Mouse (Mus musculus): Measurements from ENCODE around the gene Dchs1.
"Not testable (repeated sequence)": the region's sequence is repeated elsewhere in the genome, so short reads cannot be mapped to it uniquely, and the experiment has no call there.

Gene Dchs1

GRCm38 (mm10) chr7:105783861-105784260 lies 3.6 kb downstream of the Dchs1 start:
- DNase-seq (ENCODE audit: low spot score), result no peak

- DNase-seq (ENCODE audit: low spot score), result no peak
Observed at GRCm38 (mm10) chr7:105778553-105779265, 8.7 kb downstream of the Dchs1 start.

DNA sequence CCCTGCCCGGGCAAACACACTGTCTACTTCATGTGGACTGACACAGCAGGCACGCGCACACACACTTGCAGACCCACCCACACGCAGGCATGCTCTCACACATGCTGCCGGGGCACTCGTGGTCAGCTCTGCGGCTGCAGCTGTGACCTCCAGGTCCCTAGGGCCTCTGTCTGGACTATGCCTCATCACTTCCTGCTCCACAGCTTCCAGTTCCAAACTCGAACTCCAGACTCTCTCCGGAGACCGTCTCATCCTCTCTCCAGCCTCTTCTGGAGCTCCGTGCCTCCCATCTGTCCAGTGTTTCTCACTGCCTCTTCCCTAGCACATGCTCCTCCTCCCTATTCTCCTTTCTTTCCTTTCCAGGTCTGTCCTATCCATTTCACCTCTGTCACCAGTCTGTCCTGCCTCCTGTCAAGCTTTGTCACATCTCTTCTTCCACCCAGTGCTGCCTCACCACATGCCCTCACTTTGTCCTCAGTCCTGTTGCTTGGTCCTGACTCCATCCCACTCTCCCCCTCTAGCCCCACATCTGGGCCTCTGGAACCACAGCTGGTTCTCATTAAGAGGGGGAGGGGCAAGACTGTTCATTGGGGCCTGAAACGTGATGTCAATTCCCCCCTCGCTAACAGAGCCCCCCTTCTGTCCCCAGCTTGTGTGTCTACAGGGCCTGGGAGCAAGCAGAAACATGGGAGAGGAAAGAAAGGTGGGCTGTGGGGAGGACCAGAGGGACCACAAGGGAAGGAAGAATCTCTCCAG lies 9.5 kb downstream of the Dchs1 start:
- DNase-seq (ENCODE audit: low spot score), result no peak

DNA sequence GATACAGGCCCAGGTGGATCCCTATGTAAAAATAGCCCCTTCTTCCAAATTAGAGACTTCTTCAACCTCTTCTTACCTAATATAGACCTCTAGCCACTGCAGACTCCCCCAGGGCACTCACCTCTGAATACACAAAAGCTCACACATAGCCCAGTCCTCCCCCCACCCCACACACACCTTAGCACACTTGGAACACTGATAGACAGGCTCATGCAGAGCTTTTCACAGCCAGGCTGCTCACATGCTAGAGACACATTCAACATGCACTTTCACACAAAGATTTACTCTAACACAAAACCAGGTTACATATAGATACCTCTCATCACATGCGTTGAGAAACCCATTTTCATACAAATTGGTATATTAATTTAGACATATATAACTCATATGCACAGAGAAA lies 10.1 kb downstream of the Dchs1 start:
- no peak for DNase-seq (ENCODE audit: low spot score)

DNA sequence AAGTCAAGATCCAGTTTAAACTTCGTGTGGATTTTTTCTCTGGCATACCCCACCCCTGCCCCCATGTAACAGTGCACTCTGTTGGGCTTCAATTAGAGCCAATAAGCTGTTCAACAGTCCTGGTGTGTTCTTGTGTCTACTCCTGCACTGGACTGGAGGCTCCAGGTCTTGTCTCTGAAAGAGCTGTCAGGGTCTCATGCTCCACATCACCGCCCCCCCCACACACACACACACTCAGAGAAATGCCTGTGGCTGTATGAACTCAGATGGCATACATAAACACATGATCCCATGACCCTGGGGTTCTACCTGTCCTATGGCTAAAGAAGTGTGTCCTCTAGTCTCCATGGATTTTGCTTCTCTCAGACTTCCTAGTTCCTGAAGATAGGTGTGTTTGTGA lies 11.4 kb downstream of the Dchs1 start:
- no peak for DNase-seq (ENCODE audit: low spot score)

GRCm38 (mm10) chr7:105774661-105775060 lies 12.8 kb downstream of the Dchs1 start:
- DNase-seq (ENCODE audit: low spot score), result no peak

GRCm38 (mm10) chr7:105773041-105773440 lies 14.4 kb downstream of the Dchs1 start:
- no peak for DNase-seq (ENCODE audit: low spot score)

DNA sequence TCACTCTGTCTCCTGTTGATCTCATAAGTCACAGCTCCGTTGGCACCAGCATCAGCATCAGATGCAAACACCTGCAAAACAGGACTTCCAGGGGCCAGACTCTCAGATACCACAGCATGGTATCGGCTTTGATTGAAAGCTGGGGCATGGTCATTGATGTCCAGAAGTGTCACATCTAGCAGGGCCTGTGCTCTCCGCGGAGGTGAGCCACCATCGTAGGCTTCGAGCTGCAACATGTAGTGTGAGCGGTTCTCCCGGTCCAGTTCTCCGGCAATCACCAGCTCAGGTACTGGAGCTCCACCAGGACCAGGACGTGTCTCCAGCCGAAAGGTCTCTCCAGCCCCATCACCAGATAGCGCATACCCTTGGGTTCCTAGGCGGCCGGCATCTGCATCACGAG lies 15.1 kb downstream of the Dchs1 start:
- no peak for DNase-seq (ENCODE audit: low spot score)

DNA sequence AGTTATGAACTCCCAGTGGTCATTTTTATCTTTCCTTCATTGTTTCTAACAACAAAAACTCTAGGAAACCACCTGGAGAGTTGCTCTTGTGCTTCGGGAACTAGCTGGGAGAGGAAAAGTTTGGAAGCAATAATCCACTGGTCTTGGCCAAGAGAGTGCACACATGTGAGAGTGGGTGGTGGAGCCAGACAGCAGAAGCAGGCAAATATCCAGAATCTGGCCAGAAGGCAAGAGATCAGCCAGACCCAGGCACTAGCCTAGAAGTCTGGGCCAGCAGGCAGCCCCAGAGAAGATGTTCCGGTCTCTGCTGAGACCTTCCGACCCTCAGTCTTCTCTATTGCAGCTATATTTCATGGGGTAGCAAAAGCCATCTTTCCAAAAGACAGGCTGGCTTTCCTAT lies 17.5 kb downstream of the Dchs1 start:
- no peak for DNase-seq (ENCODE audit: low spot score)

DNA sequence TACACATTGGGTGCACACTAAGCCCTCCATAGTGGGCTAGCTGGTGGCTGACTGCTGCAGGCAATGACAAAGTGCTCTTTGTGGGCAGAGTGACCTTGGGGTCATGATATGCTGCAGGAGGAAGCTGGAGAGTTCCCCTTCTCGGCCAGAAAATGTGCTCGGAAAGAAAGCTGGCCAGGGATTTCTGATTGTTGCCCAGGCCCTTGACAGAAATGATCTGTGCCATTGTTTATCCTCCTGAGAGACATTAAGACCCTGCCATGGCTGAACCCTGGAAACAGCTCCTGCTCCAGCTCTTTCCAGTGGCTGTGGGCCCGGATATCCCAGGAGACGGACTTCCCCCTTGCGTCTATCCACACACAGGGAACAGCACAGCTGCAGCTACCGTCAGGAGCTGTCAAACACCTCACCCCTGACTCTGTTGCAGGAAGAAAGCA lies 19.7 kb downstream of the Dchs1 start:
- no peak for DNase-seq (ENCODE audit: low spot score)

DNA sequence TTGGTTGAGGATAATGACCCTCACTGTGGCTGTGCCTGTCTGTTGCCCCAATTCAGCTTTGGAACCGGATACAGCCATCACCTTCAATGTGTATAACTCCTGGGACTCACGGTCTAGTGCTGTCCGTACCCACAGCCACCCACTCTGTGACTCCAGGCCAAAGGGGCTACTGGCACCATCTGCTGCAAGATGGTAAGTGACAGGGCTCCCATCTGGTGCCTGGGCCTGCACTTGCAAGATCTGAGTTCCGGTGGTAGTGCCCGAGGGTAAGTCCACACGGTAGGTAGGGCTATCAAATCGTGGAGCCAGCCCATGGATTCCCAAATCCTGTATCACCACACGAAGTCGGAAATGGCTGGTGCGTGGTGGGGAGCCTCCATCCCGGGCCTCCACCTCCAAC lies 23.1 kb downstream of the Dchs1 start:
- DNase-seq (ENCODE audit: low spot score), result no peak

- no peak for DNase-seq (ENCODE audit: low spot score)
Observed at GRCm38 (mm10) chr7:105762517-105763270, 24.8 kb downstream of the Dchs1 start.

DNA sequence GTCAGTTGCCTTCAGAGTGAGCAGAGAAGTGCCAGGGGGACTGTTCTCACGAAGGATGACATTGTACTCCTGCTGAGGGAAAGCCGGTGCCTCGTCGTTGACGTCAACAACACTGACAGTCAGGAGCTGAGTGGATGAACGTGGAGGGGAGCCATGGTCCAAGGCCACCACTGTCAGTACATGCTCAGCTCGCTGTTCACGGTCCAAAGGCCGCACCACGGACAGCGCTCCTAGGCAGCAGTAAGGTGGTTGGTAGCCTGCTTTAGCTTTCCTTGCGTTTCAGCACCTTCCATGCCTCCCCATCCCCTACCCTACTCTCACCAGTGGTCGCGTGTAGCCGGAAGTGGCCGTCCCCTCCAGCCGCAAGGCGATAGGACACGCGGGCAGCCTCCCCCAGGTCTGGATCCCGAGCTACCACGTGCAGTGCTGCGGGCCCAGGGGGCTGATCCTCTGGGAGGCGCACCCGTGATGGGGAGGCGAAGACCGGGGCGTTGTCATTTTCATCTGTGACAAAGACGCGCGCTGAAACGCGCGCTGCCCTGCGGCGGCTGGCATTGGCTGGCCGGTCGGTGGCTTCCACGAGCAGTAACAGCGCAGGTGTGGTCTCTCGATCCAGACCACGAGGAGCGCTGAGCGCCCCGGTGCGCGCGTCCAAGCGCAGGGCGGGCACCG lies 25.5 kb downstream of the Dchs1 start:
- DNase-seq (ENCODE audit: low spot score), result no peak

GRCm38 (mm10) chr7:105753281-105753680 lies 34.2 kb downstream of the Dchs1 start:
- DNase-seq (ENCODE audit: low spot score), result no peak

GRCm38 (mm10) chr7:105752716-105753115 lies 34.7 kb downstream of the Dchs1 start:
- no peak for DNase-seq (ENCODE audit: low spot score)

DNA sequence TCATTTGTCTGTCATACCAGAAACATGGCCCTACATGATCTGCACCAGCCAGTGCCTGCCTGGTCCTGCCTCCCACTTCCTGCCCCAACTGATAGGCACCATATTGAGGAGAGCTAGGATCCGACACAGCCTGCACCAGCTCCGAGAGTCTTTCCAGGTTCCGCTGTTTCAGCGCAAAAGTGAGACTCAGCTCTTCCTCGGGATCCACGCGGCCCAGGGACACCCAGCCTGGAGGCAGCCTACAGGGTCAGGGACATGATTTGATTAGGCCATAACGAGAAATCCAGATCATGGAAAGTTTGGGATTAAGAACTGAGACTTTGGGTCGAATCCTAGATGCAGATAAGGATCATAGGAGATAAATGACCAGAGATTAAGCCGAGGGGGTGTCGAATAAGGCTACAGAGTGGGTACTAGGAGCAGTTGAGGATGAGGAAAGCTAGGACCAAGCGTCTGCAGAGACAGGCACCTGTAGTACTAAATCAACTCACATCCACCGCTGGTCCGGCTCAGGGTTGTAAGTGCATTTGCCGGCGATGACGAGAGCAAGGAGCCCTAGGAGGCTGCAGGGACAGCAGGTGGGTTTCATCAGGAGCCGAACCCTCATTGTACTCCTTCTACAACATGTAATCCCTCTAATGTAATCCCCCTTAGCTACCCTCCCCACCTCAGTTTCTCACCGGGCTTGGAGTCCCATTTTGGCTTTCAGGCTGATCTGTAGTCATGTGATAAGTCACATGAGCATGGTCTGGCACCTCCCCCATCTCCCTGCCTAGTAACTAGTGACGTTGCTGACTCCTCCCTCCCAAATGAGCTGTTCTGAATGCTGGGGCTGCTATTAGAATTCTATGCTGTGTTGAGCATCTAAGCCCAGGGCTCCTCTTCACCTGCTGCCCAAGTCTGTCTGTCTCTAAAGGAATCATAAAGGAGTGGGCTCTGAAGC lies 35.7 kb downstream of the Dchs1 start, which contains the start of gene Tpp1:
Gene Tpp1 (minus strand): TSS at position 745 of the 943 bp plus-strand sequence.
- peak; percentile 81 for DNase-seq (ENCODE audit: low spot score)

DNA sequence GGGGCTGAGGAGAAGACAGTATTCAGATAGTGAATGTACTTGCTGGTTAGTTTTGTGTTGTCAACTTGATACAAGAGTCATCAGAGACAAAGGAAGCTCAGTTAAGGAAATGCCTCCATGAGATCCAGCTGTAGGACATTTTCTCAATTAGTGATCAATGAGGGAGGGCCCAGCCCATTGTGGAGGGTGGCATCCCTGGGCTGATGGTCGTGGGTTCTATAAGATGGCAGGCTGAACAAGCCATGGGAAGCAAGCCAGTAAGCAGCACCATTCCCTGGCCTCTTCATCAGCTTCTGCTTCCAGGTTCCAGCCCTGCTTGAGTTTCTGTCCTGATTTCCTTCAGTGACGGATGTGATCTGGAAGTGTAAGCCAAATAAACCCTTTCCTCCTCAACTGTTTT lies 39.7 kb downstream of the Dchs1 start:
- DNase-seq (ENCODE audit: low spot score), result no peak

DNA sequence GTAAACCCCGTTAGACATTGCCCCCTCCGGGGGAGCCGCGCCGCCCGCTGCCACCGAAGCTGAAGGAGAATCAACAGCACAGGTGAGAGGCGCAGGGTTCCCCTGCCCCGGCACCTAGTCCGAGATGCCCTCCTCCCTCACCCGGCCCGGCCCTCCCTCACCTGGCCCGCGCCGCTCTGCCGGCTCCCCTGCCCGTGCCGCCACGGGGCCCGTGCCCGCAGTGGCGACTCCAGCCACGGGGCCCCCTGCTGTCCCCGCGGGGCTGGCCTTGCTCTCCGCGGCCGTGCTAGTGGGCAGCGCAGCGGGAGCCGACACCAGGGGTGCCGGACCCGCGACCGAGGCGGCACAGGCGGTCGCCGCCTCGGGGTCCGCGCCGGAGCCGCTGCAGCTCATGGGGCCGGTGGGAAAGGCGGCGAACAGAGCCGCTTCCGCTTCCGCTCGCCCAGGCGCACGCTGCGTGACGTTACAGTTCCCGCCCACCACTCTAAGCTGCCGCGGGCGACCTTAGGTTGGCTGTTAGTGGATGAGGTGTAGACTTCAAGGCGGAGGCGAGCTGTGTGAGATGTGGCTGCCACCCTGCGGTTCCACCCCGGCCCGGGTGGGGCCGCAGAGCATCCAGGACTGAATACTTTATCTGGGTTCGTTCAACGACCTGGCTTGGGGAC lies 43.4 kb downstream of the Dchs1 start, which contains the start of gene Taf10:
Gene Taf10 (minus strand): TSS at position 436 of the 665 bp plus-strand sequence.
- DNase-seq (ENCODE audit: low spot score), result peak; percentile 88

GRCm38 (mm10) chr7:105743246-105743925 lies 44.1 kb downstream of the Dchs1 start:
- DNase-seq (ENCODE audit: low spot score), result not testable (repeated sequence)
